Mouse (Mus musculus) cerebellum, adult 9-10 months (tissue): ENCODE measurements around the gene Allc.

Experiments used
- DNase-seq: peaks from one replicate; pipeline ENCODE4 v3.0.0; 2022

Gene Allc

GRCm38 (mm10) chr12:28582423-28582822 is at the start of gene Allc:
Allc (minus strand) TSS chr12:28582523.
- no peak for DNase-seq

- no peak for DNase-seq
Observed at GRCm38 (mm10) chr12:28628436-28628835, 46.1 kb upstream of the Allc start.

GRCm38 (mm10) chr12:28627092-28627491 is 44.8 kb upstream of the Allc start:
- no peak for DNase-seq

- no peak for DNase-seq
Observed at GRCm38 (mm10) chr12:28625407-28625806, 43.1 kb upstream of the Allc start.

- no peak for DNase-seq
Observed at GRCm38 (mm10) chr12:28624251-28624650, 41.9 kb upstream of the Allc start.

- no peak for DNase-seq
Observed at GRCm38 (mm10) chr12:28623195-28623594, 40.9 kb upstream of the Allc start, which contains the start of gene Colec11. Colec11 (minus strand) TSS chr12:28623377.

- DNase-seq = no peak
Observed at GRCm38 (mm10) chr12:28622641-28623040, 40.3 kb upstream of the Allc start.

- DNase-seq = no peak
Observed at GRCm38 (mm10) chr12:28622167-28622532, 39.8 kb upstream of the Allc start.

GRCm38 (mm10) chr12:28621451-28622166 is 39.3 kb upstream of the Allc start:
- no peak for DNase-seq

- no peak for DNase-seq
Observed at GRCm38 (mm10) chr12:28617297-28617696, 35.0 kb upstream of the Allc start.

- no peak for DNase-seq
Observed at GRCm38 (mm10) chr12:28614401-28614800, 32.1 kb upstream of the Allc start.

GRCm38 (mm10) chr12:28612391-28612790 is 30.1 kb upstream of the Allc start:
- DNase-seq = no peak

GRCm38 (mm10) chr12:28607546-28608305 is 25.4 kb upstream of the Allc start:
- peak; percentile 70 for DNase-seq

GRCm38 (mm10) chr12:28603494-28603893 is 21.2 kb upstream of the Allc start:
- no peak for DNase-seq

- DNase-seq = peak; percentile 80
Observed at GRCm38 (mm10) chr12:28602259-28602658, 19.9 kb upstream of the Allc start.

- no peak for DNase-seq
Observed at GRCm38 (mm10) chr12:28598526-28598991, 16.2 kb upstream of the Allc start.

GRCm38 (mm10) chr12:28598110-28598509 is 15.8 kb upstream of the Allc start:
- no peak for DNase-seq

- no peak for DNase-seq
Observed at GRCm38 (mm10) chr12:28597699-28598098, 15.4 kb upstream of the Allc start.

- DNase-seq = no peak
Observed at GRCm38 (mm10) chr12:28596851-28597250, 14.5 kb upstream of the Allc start.

- DNase-seq = peak; percentile 30
Observed at GRCm38 (mm10) chr12:28590428-28590827, 8.1 kb upstream of the Allc start.

- peak; percentile 96 for DNase-seq
Observed at GRCm38 (mm10) chr12:28589090-28589868, 7.0 kb upstream of the Allc start.

- no peak for DNase-seq
Observed at GRCm38 (mm10) chr12:28587949-28588348, 5.6 kb upstream of the Allc start.

- no peak for DNase-seq
Observed at GRCm38 (mm10) chr12:28584036-28584435, 1.7 kb upstream of the Allc start.
